Mouse (Mus musculus) bone marrow, adult 2 months (tissue): ENCODE results near the gene Pnpla8.

Source experiments
- CTCF ChIP-seq: fragments of 200-500 bp; IDR thresholded peaks from 2 replicates; pipeline ENCODE4 v1.5.1; 2011; ENCODE audit warnings: low read length, control low read depth; ENCODE audit not compliant: control insufficient read depth, insufficient read depth
- POLR2A ChIP-seq: fragments of 200-500 bp; IDR thresholded peaks from 2 replicates; pipeline ENCODE4 v1.6.1; 2011; ENCODE audit warnings: low read depth, mild to moderate bottlenecking, control low read depth, low read length, borderline replicate concordance; ENCODE audit not compliant: control insufficient read depth

DNA sequence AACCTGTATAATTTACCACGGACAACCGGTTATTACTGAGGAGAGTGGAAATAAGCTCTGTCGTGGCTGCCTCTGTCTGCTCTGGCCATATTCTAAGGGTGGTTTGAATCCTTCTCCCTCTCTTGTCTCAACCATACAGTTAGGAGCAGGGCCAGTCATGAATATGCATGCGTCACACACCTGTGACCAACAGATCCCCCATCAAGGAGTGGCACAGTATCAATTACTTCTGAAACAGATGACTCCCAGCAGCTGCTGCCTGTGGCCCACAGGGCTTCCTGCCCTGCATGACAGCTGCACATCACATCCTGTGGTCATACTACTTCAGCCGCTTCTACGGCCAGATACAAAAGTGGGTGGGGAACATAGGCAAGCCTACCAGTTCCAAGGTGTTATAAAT lies 122.9 kb downstream of the Pnpla8 start:
- TF ChIP-seq CTCF (no peak), POLR2A (no peak)
